ENCODE assay signal across 8 mouse cellular contexts in genomic region chr17:27622611-27623359, GRCm38 (mm10). TPM values are rescaled to one million over a fixed set of nuclear protein-coding genes. Genes with fewer than 3 reads are reported as not detected.
DNase-seq lines count a peak whose midpoint lies in the region; ATAC-seq and TF ChIP-seq lines count a peak whose summit lies in the region.

No protein-coding gene starts in this region.

- TF ChIP-seq POLR2A in cortical plate, adult 2 months (IDR thresholded peaks at IDR 0.05; ENCODE audit: extremely low read depth, insufficient read depth, low read length): no peak

- peaks cover 4% of the 10 kb centered on the region for H3K9me3 ChIP-seq in G1E (replicated peaks)
- 0 out of 2 replicates have a peak, but pooled peaks cover under 1% of the 10 kb centered on the region for H3K9me3 ChIP-seq in heart, embryonic 12.5 days (replicated peaks)

- peaks cover 63% of the 10 kb centered on the region for H3K4me1 ChIP-seq in G1E (ENCODE audit: insufficient read depth, low read depth, low read length)
- peaks cover 5% of the 10 kb centered on the region; the same call in 1 of the 2 replicates for H3K4me1 ChIP-seq in cortical plate, adult 2 months (ENCODE audit: control insufficient read depth, insufficient read depth, low read length)
- peaks cover 37% of the 10 kb centered on the region for H3K4me1 ChIP-seq in heart, embryonic 12.5 days (replicated peaks)

- no peak for TF ChIP-seq CTCF in G1E (IDR thresholded peaks at IDR 0.05; ENCODE audit: low read depth, low read length)
- no peak for TF ChIP-seq CTCF in cortical plate, adult 2 months (IDR thresholded peaks at IDR 0.05; ENCODE audit: extremely low read depth, insufficient read depth, low read length)

- peaks cover 36% of the 10 kb centered on the region for H3K36me3 ChIP-seq in G1E (replicated peaks)
- peaks cover 9% of the 10 kb centered on the region for H3K36me3 ChIP-seq in heart, embryonic 12.5 days

- peak; percentile 56 for DNase-seq in 416B (ENCODE audit: low read depth)
- DNase-seq in G1E (ENCODE audit: low spot score): peak; percentile 58
- DNase-seq in kidney, postnatal 25 days: peak; percentile 48 to 76
- peak; percentile 15 to 40 for DNase-seq in spleen, postnatal 14 days (ENCODE audit: low spot score in 2 of 2)
- no peak for DNase-seq in frontal cortex, postnatal 25 days (ENCODE audit: low spot score in 2 of 2)

- H3K4me2 ChIP-seq in heart, embryonic 12.5 days: peak overlapping the region; percentile 83

- H3K4me3 ChIP-seq in G1E (ENCODE audit: low read depth, low read length): peak overlapping the region; percentile 87
- peak overlapping the region; percentile 80 for H3K4me3 ChIP-seq in cortical plate, adult 2 months (ENCODE audit: insufficient read depth, low read length)
- H3K4me3 ChIP-seq in heart, embryonic 12.5 days: peak overlapping the region; percentile 98

- H3K9ac ChIP-seq in heart, embryonic 12.5 days: peak overlapping the region; percentile 99

- ATAC-seq in G1E (ENCODE audit: extremely low read depth, insufficient number of reproducible peaks, low FRiP score, poor library complexity, severe bottlenecking): no peak
- peak; percentile 75 for ATAC-seq in heart, embryonic 12.5 days (ENCODE audit: insufficient number of reproducible peaks, low FRiP score)
- ATAC-seq in megakaryocyte progenitor cell, adult 5-6 weeks (replicated peaks; ENCODE audit: poor library complexity): peak; percentile 44

- H3K27me3 ChIP-seq in G1E (ENCODE audit: insufficient read depth, low read length): no peaks in the 10 kb centered on the region
- H3K27me3 ChIP-seq in heart, embryonic 12.5 days (replicated peaks): no peaks in the 10 kb centered on the region

- peak overlapping the region; percentile 88 for H3K27ac ChIP-seq in cortical plate, adult 2 months (ENCODE audit: insufficient read depth, low read length)
- peak overlapping the region; percentile 96 for H3K27ac ChIP-seq in heart, embryonic 12.5 days (ENCODE audit: poor library complexity, severe bottlenecking)

- WGBS in heart, embryonic 12.5 days: under 1% methylated on average over 71 of the region's 80 CpGs

RNA-seq across cellular contexts. Expression of gene Nudt3, which starts 0.5 kb away (rescaled TPM):
- total RNA-seq in G1E (2014; fragmentation: Nextera tagmentation) (79.8 and 82.6 TPM in 2 replicates), G1E (2017) (235 and 245 TPM in 2 replicates)
- 140 and 157 TPM in 2 replicates for polyA plus RNA-seq in G1E (2012)
- 371 and 398 TPM in 2 replicates for polyA plus RNA-seq in cortical plate, adult 2 months (2012; rRNA removed)
- 106 and 110 TPM in 2 replicates for polyA plus RNA-seq in heart, embryonic 12.5 days (2016; fragmentation: Nextera tagmentation; extraction: Ambion mirVana)
- 70.9 and 74.6 TPM in 2 replicates for total RNA-seq in megakaryocyte progenitor cell, adult 5-6 weeks (2015)
- total RNA-seq in megakaryocyte progenitor cell, adult 5-6 weeks (2017): 171 and 186 TPM in 2 replicates

RNA-seq across cellular contexts. Expression of gene RPS10-NUDT3, which starts 12.2 kb away (rescaled TPM):
- total RNA-seq in G1E (2014; fragmentation: Nextera tagmentation) (not detected in 2 replicates), G1E (2017) (not detected in 2 replicates)
- polyA plus RNA-seq in G1E (2012): not detected in 2 replicates
- polyA plus RNA-seq in cortical plate, adult 2 months (2012; rRNA removed): 0.15 and 0.47 TPM in 2 replicates
- not detected in 2 replicates for polyA plus RNA-seq in heart, embryonic 12.5 days (2016; fragmentation: Nextera tagmentation; extraction: Ambion mirVana)
- not detected in 2 replicates for total RNA-seq in megakaryocyte progenitor cell, adult 5-6 weeks (2015)
- not detected in 2 replicates for total RNA-seq in megakaryocyte progenitor cell, adult 5-6 weeks (2017)

RNA-seq across cellular contexts. Expression of gene Rps10, which starts 13.7 kb away (rescaled TPM):
- total RNA-seq in G1E (2014; fragmentation: Nextera tagmentation) (2,280 and 2,438 TPM in 2 replicates), G1E (2017) (3,635 and 3,726 TPM in 2 replicates)
- polyA plus RNA-seq in G1E (2012): 2,816 and 3,596 TPM in 2 replicates
- polyA plus RNA-seq in cortical plate, adult 2 months (2012; rRNA removed): 525 and 561 TPM in 2 replicates
- 611 and 625 TPM in 2 replicates for polyA plus RNA-seq in heart, embryonic 12.5 days (2016; fragmentation: Nextera tagmentation; extraction: Ambion mirVana)
- 2,101 and 2,175 TPM in 2 replicates for total RNA-seq in megakaryocyte progenitor cell, adult 5-6 weeks (2015)
- 2,717 and 3,085 TPM in 2 replicates for total RNA-seq in megakaryocyte progenitor cell, adult 5-6 weeks (2017)

RNA-seq across cellular contexts. Expression of gene Pacsin1, which starts 32.5 kb away (rescaled TPM):
- total RNA-seq in G1E (2014; fragmentation: Nextera tagmentation) (not detected in 2 replicates), G1E (2017) (0.17 and 0.44 TPM in 2 replicates)
- not detected in 2 replicates for polyA plus RNA-seq in G1E (2012)
- 254 and 258 TPM in 2 replicates for polyA plus RNA-seq in cortical plate, adult 2 months (2012; rRNA removed)
- 1.4 and 1.7 TPM in 2 replicates for polyA plus RNA-seq in heart, embryonic 12.5 days (2016; fragmentation: Nextera tagmentation; extraction: Ambion mirVana)
- not detected in 2 replicates for total RNA-seq in megakaryocyte progenitor cell, adult 5-6 weeks (2015)
- total RNA-seq in megakaryocyte progenitor cell, adult 5-6 weeks (2017): 0.47 TPM in 1 of 2 replicates, not detected in the other

RNA-seq across cellular contexts. Expression of gene AI413582, which starts 57.2 kb away (rescaled TPM):
- total RNA-seq in G1E (2014; fragmentation: Nextera tagmentation) (78.2 and 85.2 TPM in 2 replicates), G1E (2017) (50.8 and 57.0 TPM in 2 replicates)
- polyA plus RNA-seq in G1E (2012): 159 and 163 TPM in 2 replicates
- 109 and 112 TPM in 2 replicates for polyA plus RNA-seq in cortical plate, adult 2 months (2012; rRNA removed)
- 13.2 and 14.9 TPM in 2 replicates for polyA plus RNA-seq in heart, embryonic 12.5 days (2016; fragmentation: Nextera tagmentation; extraction: Ambion mirVana)
- total RNA-seq in megakaryocyte progenitor cell, adult 5-6 weeks (2015): 31.0 and 31.6 TPM in 2 replicates
- total RNA-seq in megakaryocyte progenitor cell, adult 5-6 weeks (2017): 32.3 and 46.0 TPM in 2 replicates

Comparison
In these comparisons a context has a peak if more than half of its experiments do, and no peak if none do; other contexts are left out.
1. DNase-seq: peak in 416B (single experiment), G1E (single experiment), kidney, postnatal 25 days (2 of 2) and spleen, postnatal 14 days (2 of 2); none in frontal cortex, postnatal 25 days (0 of 2).
2. Peak in every context shown above with its lines, with median percentiles within 50 percentile points of each other: H3K4me3 ChIP-seq.